Mouse (Mus musculus) erythroid progenitor cell, adult 5-6 weeks (primary cell): ENCODE measurements around the gene Cabcoco1. TPM values are rescaled to one million over a fixed set of nuclear protein-coding genes. Genes with fewer than 3 reads are reported as not detected.

Experiments used
- ATAC-seq: replicated peaks from 2 replicates; pipeline ENCODE4 v1.8.0; 2016; ENCODE audit warnings: moderate number of reproducible peaks, mild to moderate bottlenecking, moderate TSS enrichment, inconsistent platforms; ENCODE audit not compliant: poor library complexity, low FRiP score, severe bottlenecking
- total RNA-seq, 2 experiments: library from RNA; stranded (forward) in 1 of 2; stranded (reverse) in 1 of 2; fragments of 150-400 nt in 1 of 2; fragments of 186-747, 209-891 nt in 1 of 2; gene quantifications; 2 replicates each; pipeline versions ENCODE4 v1.2.3 to v1.2.4; 2015 to 2017; ENCODE audit warnings: low replicate concordance in 2 of 2

The Cabcoco1 gene
- total RNA-seq, 2 experiments from 2014 or later, result not detected

GRCm38 (mm10) chr10:68522106-68522505 is 19.6 kb downstream of the Cabcoco1 start:
- ATAC-seq, result no peak

- ATAC-seq, result no peak
Observed at GRCm38 (mm10) chr10:68512433-68513019, 29.2 kb downstream of the Cabcoco1 start.

GRCm38 (mm10) chr10:68507741-68508140 is 34.0 kb downstream of the Cabcoco1 start:
- ATAC-seq, result no peak

GRCm38 (mm10) chr10:68506242-68506641 is 35.5 kb downstream of the Cabcoco1 start:
- ATAC-seq, result no peak

- no peak for ATAC-seq
Observed at GRCm38 (mm10) chr10:68504586-68505152, 37.0 kb downstream of the Cabcoco1 start.

GRCm38 (mm10) chr10:68501067-68501466 is 40.6 kb downstream of the Cabcoco1 start:
- no peak for ATAC-seq

GRCm38 (mm10) chr10:68495246-68495645 is 46.5 kb downstream of the Cabcoco1 start:
- ATAC-seq, result no peak

GRCm38 (mm10) chr10:68491557-68491956 is 50.1 kb downstream of the Cabcoco1 start:
- no peak for ATAC-seq

GRCm38 (mm10) chr10:68490781-68491180 is 50.9 kb downstream of the Cabcoco1 start:
- no peak for ATAC-seq

- no peak for ATAC-seq
Observed at GRCm38 (mm10) chr10:68472799-68473198, 68.9 kb downstream of the Cabcoco1 start.

GRCm38 (mm10) chr10:68465737-68466327 is 75.9 kb downstream of the Cabcoco1 start:
- no peak for ATAC-seq

GRCm38 (mm10) chr10:68464943-68465342 is 76.8 kb downstream of the Cabcoco1 start:
- no peak for ATAC-seq

- ATAC-seq, result no peak
Observed at GRCm38 (mm10) chr10:68459784-68460183, 81.9 kb downstream of the Cabcoco1 start.

GRCm38 (mm10) chr10:68457019-68457418 is 84.7 kb downstream of the Cabcoco1 start:
- no peak for ATAC-seq

- ATAC-seq, result no peak
Observed at GRCm38 (mm10) chr10:68454541-68454940, 87.2 kb downstream of the Cabcoco1 start.

- ATAC-seq, result peak; percentile 72
Observed at GRCm38 (mm10) chr10:68446797-68447125, 94.9 kb downstream of the Cabcoco1 start.

- peak; percentile 49; the same call in 1 of the 2 replicates for ATAC-seq
Observed at GRCm38 (mm10) chr10:68445876-68446796, 95.6 kb downstream of the Cabcoco1 start.

GRCm38 (mm10) chr10:68445244-68445811 is 96.4 kb downstream of the Cabcoco1 start:
- no peak for ATAC-seq

GRCm38 (mm10) chr10:68444361-68445114 is 97.2 kb downstream of the Cabcoco1 start:
- ATAC-seq, result no peak
